Mouse (Mus musculus) embryonic fibroblast, embryonic 13.5 days (primary cell): ENCODE measurements at regions not wholly inside any gene's neighbourhood (a gene's known extent, or its start where the extent isn't known, plus 50 kb on each side); places are given as distances from the start of the nearest gene placed in this dataset.

ENCODE experiments used
- CTCF ChIP-seq: IDR thresholded peaks from 2 replicates; pipeline ENCODE4 v1.5.1; 2011; ENCODE audit warnings: mild to moderate bottlenecking, control low read depth, low read length, moderate library complexity, borderline replicate concordance; ENCODE audit not compliant: insufficient read depth
- POLR2A ChIP-seq: IDR thresholded peaks from 2 replicates; pipeline ENCODE4 v1.6.1; 2011; ENCODE audit warnings: low read depth, mild to moderate bottlenecking, control low read depth, low read length, moderate library complexity

GRCm38 (mm10) chr2:128325097-128325421 is 199.2 kb downstream of the Bcl2l11 start:
- TF ChIP-seq POLR2A (no peak), CTCF (no peak)
